Mouse (Mus musculus) heart, postnatal 36 days (tissue): ENCODE measurements around the gene Mansc1. TPM values are rescaled to one million over a fixed set of nuclear protein-coding genes. Genes with fewer than 3 reads are reported as not detected.

Experiments
- DNase-seq, 2 experiments: peaks; one replicate each; pipeline ENCODE4 v3.0.0; 2021 to 2022
- intact Hi-C: fragments of 180-260 bp; cut with DNase I; formaldehyde crosslinking; loops from one replicate; pipeline ENCODE4 v1.15.1; 2025
- total RNA-seq, 2 experiments: library from RNA; stranded (reverse); gene quantifications; 2 replicates each; pipeline ENCODE4 v1.2.3; 2021

The Mansc1 gene
- total RNA-seq, 2 experiments from 2014 or later, result 4.6 to 5.1 TPM

- no peak for DNase-seq
- intact Hi-C loops, result no loop called here
These were observed 72.7 kb downstream of the Mansc1 start for GRCm38 (mm10) chr6:134559635-134560034.

Other genes with a start within 250 kb of the Mansc1 start
- not detected for gene Bcl2l14, start 236.2 kb downstream of the Mansc1 start, total RNA-seq
- 10 to 100 TPM; 52.1 to 57.6 TPM for gene Lrp6, start 65.5 kb downstream of the Mansc1 start, total RNA-seq
- gene Borcs5, start 7.0 kb upstream of the Mansc1 start, total RNA-seq, result 10 to 100 TPM in 1 of 2 experiments, 1 to 10 TPM in 1; 9.9 to 10.2 TPM
- gene Dusp16, start 160.1 kb upstream of the Mansc1 start, total RNA-seq, result 10 to 100 TPM; 22.2 to 25.6 TPM
- gene Crebl2, start 197.7 kb upstream of the Mansc1 start, total RNA-seq, result 10 to 100 TPM; 13.0 to 14.1 TPM